Comparison of ENCODE assay signal across 9 mouse cellular contexts in the genomic region with DNA sequence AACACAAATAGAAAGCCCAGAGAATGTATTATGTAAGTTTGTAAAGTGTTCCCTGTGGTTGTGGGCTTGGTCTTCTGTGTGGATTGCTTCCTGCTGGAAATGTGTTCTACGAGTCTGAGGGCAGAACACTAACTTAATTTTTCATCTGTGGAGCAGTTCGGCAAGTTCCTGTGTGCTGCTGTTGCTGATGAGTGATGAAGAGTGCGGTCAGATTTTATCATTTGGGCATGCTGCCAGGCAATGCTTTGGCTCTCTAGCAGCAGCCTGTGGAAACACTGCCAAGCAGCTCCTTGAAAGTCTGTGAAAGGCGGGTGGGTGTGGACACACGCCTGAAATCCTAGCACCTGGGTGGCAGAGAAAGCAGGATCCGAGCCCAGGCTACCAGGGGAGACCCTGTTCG. TPM values are rescaled to one million over a fixed set of nuclear protein-coding genes. Genes with fewer than 3 reads are reported as not detected.
DNase-seq lines count a peak whose midpoint lies in the region; ATAC-seq and TF ChIP-seq lines count a peak whose summit lies in the region.
"Had no signal": no experiment of that assay in that cellular context is flagged by ENCODE, and none has a peak within 500 bp of the region (broad histone marks: within the 10 kb centered on the region; RNA-seq: fewer than 3 reads in every experiment).

No protein-coding gene starts in this region.

- peak overlapping the region; percentile 64 for H3K27ac ChIP-seq in kidney, postnatal 0 days
- H3K27ac ChIP-seq in cerebellum, adult 2 months (ENCODE audit: insufficient read depth, low read length): no peak overlapping the region
- H3K27ac ChIP-seq: neural tube, embryonic 13.5 days had no signal

- H3K4me3 ChIP-seq in kidney, postnatal 0 days (replicated peaks; ENCODE audit: low read depth, low read length): no peak overlapping the region
- no peak overlapping the region for H3K4me3 ChIP-seq in cerebellum, adult 2 months (replicated peaks; ENCODE audit: insufficient read depth, low read depth, low read length)
- H3K4me3 ChIP-seq: neural tube, embryonic 13.5 days had no signal

- no peaks in the 10 kb centered on the region for H3K36me3 ChIP-seq in kidney, postnatal 0 days (ENCODE audit: insufficient read depth, low read length)
- H3K36me3 ChIP-seq: neural tube, embryonic 13.5 days had no signal

- H3K4me2 ChIP-seq in kidney, postnatal 0 days (ENCODE audit: low read length): no peak overlapping the region
- H3K4me2 ChIP-seq: neural tube, embryonic 13.5 days had no signal

- TF ChIP-seq CTCF in kidney, postnatal 0 days (IDR thresholded peaks at IDR 0.05; ENCODE audit: low read depth): no peak
- TF ChIP-seq CTCF in cerebellum, adult 2 months (IDR thresholded peaks at IDR 0.05; ENCODE audit: borderline replicate concordance, insufficient read depth, low read depth, low read length): no peak

- no peak overlapping the region for H3K9ac ChIP-seq in kidney, postnatal 0 days (ENCODE audit: low read depth, low read length)
- H3K9ac ChIP-seq: neural tube, embryonic 13.5 days had no signal

- WGBS in kidney, postnatal 0 days: 28% methylated on average over 7 of the region's 7 CpGs
- WGBS in cerebellum, adult 2 months: 25% methylated on average over 7 of the region's 7 CpGs

- no peaks in the 10 kb centered on the region for H3K9me3 ChIP-seq in kidney, postnatal 0 days (replicated peaks; ENCODE audit: low read length)
- H3K9me3 ChIP-seq: neural tube, embryonic 13.5 days had no signal

- H3K27me3 ChIP-seq in kidney, postnatal 0 days (ENCODE audit: insufficient read depth, low read length): no peaks in the 10 kb centered on the region
- no peaks in the 10 kb centered on the region for H3K27me3 ChIP-seq in cerebellum, adult 2 months (ENCODE audit: control insufficient read depth, insufficient read depth, low read length)
- H3K27me3 ChIP-seq: neural tube, embryonic 13.5 days had no signal

- H3K4me1 ChIP-seq in kidney, postnatal 0 days (replicated peaks; ENCODE audit: insufficient read depth, low read length): peaks cover 14% of the 10 kb centered on the region; the same call in 1 of the 2 replicates
- H3K4me1 ChIP-seq in cerebellum, adult 2 months (ENCODE audit: control insufficient read depth, insufficient read depth, low read length): no peaks in the 10 kb centered on the region

- no peak for TF ChIP-seq POLR2A in cerebellum, adult 2 months (IDR thresholded peaks at IDR 0.05; ENCODE audit: borderline replicate concordance, insufficient read depth, low read length)

- DNase-seq in frontal cortex, postnatal 10 days (ENCODE audit: low spot score in 2 of 2): no peak
- peak; percentile 71 for DNase-seq in CD4-positive, CD25-positive, alpha-beta regulatory T cell, adult 2 months (ENCODE audit: low read depth, low spot score)
- peak; percentile 46 to 66 for DNase-seq in heart, adult 18-20 months
- DNase-seq in kidney, postnatal 0 days (ENCODE audit: low spot score): peak; percentile 57
- DNase-seq in naive thymus-derived CD4-positive, alpha-beta T cell, adult 2 months (ENCODE audit: low read depth): peak; percentile 54
- no peak for DNase-seq in cerebellum, adult 2 months
- no peak for DNase-seq in retina, embryonic 14.5 days (ENCODE audit: low spot score)

- ATAC-seq in frontal cortex, adult (ENCODE audit: low TSS enrichment): peak; percentile 41
- ATAC-seq in kidney, postnatal 0 days (replicated peaks; ENCODE audit: low FRiP score, low read depth): no peak

RNA-seq across cellular contexts. Expression of a gene that starts 41.0 kb away (rescaled TPM):
- total RNA-seq in heart, adult 18-20 months (2021): 10 to 100 TPM; 11.1 to 11.4 TPM
- 47.4 and 49.9 TPM in 2 replicates for polyA plus RNA-seq in kidney, postnatal 0 days (2015; fragmentation: Nextera tagmentation; extraction: Ambion mirVana)
- 5.7 and 6.2 TPM in 2 replicates for polyA plus RNA-seq in cerebellum, adult 2 months (2012; rRNA removed)

Comparison
In these comparisons a context has a peak if more than half of its experiments do, and no peak if none do; other contexts are left out.
1. DNase-seq: peak in CD4-positive, CD25-positive, alpha-beta regulatory T cell, adult 2 months (single experiment), heart, adult 18-20 months (2 of 2), kidney, postnatal 0 days (single experiment) and naive thymus-derived CD4-positive, alpha-beta T cell, adult 2 months (single experiment); none in frontal cortex, postnatal 10 days (0 of 2), cerebellum, adult 2 months (0 of 2) and retina, embryonic 14.5 days (single experiment).